8 mouse cellular contexts compared by ENCODE assay signal in the genomic region with DNA sequence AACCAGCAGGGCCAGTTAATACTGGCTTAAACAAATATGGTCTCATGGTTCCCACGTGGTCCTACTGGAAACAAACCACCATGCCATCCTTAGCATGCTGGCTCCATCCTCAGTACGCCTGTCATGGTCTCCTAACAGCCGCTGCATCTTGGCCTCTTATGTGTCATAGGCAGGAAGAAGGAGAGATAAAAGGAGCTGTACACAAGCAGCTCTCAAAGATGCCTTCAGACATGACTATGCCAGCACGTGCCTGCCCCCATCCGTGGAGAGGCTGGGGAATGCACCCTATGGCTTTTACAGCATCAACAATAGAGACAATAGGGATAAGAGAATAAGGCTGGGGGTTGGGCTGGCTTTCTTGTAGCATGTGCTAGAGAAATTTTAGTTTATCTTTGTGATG.
"Had no signal": no experiment of that assay in that cellular context is flagged by ENCODE, and none has a peak within 500 bp of the region (broad histone marks: within the 10 kb centered on the region; RNA-seq: fewer than 3 reads in every experiment).

No protein-coding gene starts in this region.

- DNase-seq: kidney, adult 11 months; kidney, postnatal 10 days; kidney, postnatal 4 days; liver, embryonic 13.5 days; liver, postnatal 0 days; lung, postnatal 14 days; right cerebral cortex, postnatal 4 days; spleen, adult 18-20 months had no signal
